Mouse (Mus musculus): ENCODE results near the gene Gja5. TPM values are rescaled to one million over a fixed set of nuclear protein-coding genes. Genes with fewer than 3 reads are reported as not detected.
"Not testable (repeated sequence)": the region's sequence is repeated elsewhere in the genome, so short reads cannot be mapped to it uniquely, and the experiment has no call there.

The Gja5 gene
- polyA plus RNA-seq, 1 experiment from 2014 or later: 3.1 TPM

DNA sequence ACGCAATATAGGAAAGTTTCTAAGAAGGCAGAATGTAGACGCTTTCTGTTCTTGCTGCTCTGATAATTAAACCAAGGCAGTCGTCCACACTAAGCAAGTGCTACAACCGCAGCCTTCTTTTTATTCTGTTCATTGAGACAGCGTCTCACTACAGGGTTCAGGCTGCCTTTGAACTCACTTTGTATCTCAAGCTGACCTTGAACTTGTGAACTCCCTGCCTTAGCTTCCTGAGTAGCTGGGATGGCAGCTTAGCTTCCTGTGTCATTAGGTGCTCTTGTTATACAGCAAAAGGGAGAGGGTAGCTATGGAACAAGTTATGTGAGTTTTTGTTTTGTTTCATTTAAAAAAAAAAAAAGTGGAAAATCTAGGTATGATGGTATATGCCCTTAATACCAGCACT is 177.7 kb downstream of the Gja5 start:
- H3K36me3 ChIP-seq (ENCODE audit: control insufficient read depth, insufficient read depth, low read length): no peaks in the 10 kb centered on the region
- no peak overlapping the region for H3K9ac ChIP-seq (ENCODE audit: low read length)
- H3K27ac ChIP-seq (ENCODE audit: low read depth, low read length): no peak overlapping the region
- no peak overlapping the region for H3K4me2 ChIP-seq
- ATAC-seq (ENCODE audit: low FRiP score) (no peak), DNase-seq (ENCODE audit: low spot score, missing footprints) (no peak)
- H3K4me3 ChIP-seq (ENCODE audit: low read depth, low read length): no peak overlapping the region
- 88% methylated on average over 5 of the region's 5 CpGs for WGBS
- 0 out of 2 replicates have a peak, but pooled peaks cover 2% of the 10 kb centered on the region for H3K4me1 ChIP-seq (ENCODE audit: control insufficient read depth, insufficient read depth, low read length)
- no peaks in the 10 kb centered on the region for H3K27me3 ChIP-seq (ENCODE audit: control insufficient read depth, insufficient read depth, low read length)
- no peaks in the 10 kb centered on the region for H3K9me3 ChIP-seq (ENCODE audit: control insufficient read depth, low read length)

DNA sequence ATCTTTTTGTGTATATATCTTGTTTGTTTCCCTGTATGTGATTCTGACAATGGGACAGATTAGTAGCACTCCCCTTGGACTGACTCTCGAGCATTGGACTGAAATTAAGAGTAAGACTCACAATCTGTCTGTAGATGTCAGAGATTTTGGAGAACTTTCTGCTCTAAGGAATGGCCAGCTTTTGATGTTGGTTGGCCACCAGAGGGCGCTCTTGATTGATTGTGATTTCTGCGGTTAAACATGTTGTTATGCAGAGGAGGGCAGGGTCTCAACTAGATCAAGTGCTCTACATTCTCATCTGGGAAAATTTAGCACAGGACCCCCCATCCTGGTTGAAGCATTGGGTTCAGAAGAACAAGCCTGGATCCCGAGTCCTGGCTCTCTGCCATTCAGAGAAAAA is 182.8 kb downstream of the Gja5 start:
- WGBS: 77% methylated on average over 4 of the region's 4 CpGs
- no peaks in the 10 kb centered on the region for H3K36me3 ChIP-seq (ENCODE audit: control insufficient read depth, insufficient read depth, low read length)
- DNase-seq (ENCODE audit: low spot score, missing footprints): peak; percentile 88

DNA sequence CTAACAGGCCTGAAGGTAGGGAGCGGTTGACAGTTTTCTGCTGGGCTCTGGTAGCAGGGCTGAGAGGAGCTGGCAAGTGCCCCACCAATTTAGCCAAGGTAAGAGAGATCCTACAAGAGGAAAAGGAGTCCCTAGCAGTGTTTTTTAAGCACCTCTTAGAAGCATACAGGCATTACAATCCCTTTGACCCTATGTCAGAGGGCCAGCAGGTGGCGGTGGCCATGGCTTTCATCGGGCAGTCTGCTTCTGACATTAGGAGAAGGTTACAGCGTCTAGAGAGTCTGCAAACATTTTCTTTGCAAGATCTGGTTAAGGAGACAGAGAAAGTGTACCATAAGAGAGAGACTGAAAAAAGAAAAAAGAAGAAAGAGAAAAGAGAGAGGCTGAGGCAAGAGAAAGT is 183.8 kb downstream of the Gja5 start:
- not testable (repeated sequence) for ATAC-seq (ENCODE audit: low FRiP score); H3K9ac ChIP-seq (ENCODE audit: low read length); H3K27me3 ChIP-seq (ENCODE audit: control insufficient read depth, insufficient read depth, low read length); H3K9me3 ChIP-seq (ENCODE audit: control insufficient read depth, low read length); H3K4me2 ChIP-seq; DNase-seq (ENCODE audit: low spot score, missing footprints); H3K27ac ChIP-seq (ENCODE audit: low read depth, low read length); H3K36me3 ChIP-seq (ENCODE audit: control insufficient read depth, insufficient read depth, low read length); H3K4me3 ChIP-seq (ENCODE audit: low read depth, low read length); H3K4me1 ChIP-seq (ENCODE audit: control insufficient read depth, insufficient read depth, low read length)
- 81% methylated on average over 4 of the region's 4 CpGs for WGBS

More for the DNA sequence above, 182.8 kb downstream of the Gja5 start:
- no peak for ATAC-seq (ENCODE audit: low FRiP score)
- no peaks in the 10 kb centered on the region for H3K27me3 ChIP-seq (ENCODE audit: control insufficient read depth, insufficient read depth, low read length)
- no peak overlapping the region for H3K9ac ChIP-seq (ENCODE audit: low read length)
- H3K4me3 ChIP-seq (ENCODE audit: low read depth, low read length): no peak overlapping the region
- no peaks in the 10 kb centered on the region for H3K9me3 ChIP-seq (ENCODE audit: control insufficient read depth, low read length)
- no peak overlapping the region for H3K27ac ChIP-seq (ENCODE audit: low read depth, low read length)
- 0 out of 2 replicates have a peak, but pooled peaks cover 2% of the 10 kb centered on the region for H3K4me1 ChIP-seq (ENCODE audit: control insufficient read depth, insufficient read depth, low read length)
- H3K4me2 ChIP-seq: no peak overlapping the region

DNA sequence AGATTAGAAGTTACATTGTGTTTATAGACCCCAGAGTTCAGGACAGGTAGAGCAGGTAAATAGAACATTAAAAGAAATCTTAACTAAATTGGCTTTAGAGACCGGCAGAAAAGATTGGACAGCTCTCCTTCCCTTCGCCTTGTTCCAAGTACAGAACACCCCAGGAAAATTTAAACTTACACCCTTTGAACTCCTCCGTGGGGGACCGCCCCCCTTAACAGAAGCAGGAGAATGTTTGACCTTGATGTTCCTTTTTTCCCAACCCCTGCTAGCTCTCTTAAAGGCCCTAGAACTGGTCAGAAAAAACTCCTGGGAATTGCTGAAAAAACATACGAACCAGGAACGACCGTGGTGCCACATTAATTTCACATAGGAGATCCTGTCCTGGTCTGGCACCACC is 187.5 kb downstream of the Gja5 start:
- H3K27ac ChIP-seq (ENCODE audit: low read depth, low read length); H3K4me2 ChIP-seq; DNase-seq (ENCODE audit: low spot score, missing footprints); H3K27me3 ChIP-seq (ENCODE audit: control insufficient read depth, insufficient read depth, low read length); H3K36me3 ChIP-seq (ENCODE audit: control insufficient read depth, insufficient read depth, low read length); H3K4me3 ChIP-seq (ENCODE audit: low read depth, low read length); H3K9ac ChIP-seq (ENCODE audit: low read length); ATAC-seq (ENCODE audit: low FRiP score); H3K9me3 ChIP-seq (ENCODE audit: control insufficient read depth, low read length); H3K4me1 ChIP-seq (ENCODE audit: control insufficient read depth, insufficient read depth, low read length): not testable (repeated sequence)
- 90% methylated on average over 7 of the region's 7 CpGs for WGBS

DNA sequence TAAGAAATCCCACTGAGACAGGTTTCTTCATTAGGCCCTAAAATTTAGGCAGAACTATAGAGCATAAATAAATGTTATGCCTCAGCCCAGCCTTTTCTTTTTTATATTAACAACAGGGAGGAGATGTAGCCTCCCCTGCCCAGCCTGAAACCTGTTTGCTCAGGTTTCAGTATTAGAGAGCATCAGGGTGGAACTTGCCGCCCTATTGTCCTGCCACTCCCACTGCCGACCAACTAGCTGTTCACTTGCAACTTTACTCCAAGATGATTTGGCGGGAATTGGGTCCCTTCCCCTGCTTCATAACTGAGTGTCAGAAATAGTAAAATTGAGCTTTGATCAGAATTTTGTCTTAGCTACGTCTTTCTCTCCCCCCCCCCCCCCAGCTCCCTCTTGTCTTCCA is 192.2 kb downstream of the Gja5 start:
- not testable (repeated sequence) for ATAC-seq (ENCODE audit: low FRiP score); H3K9ac ChIP-seq (ENCODE audit: low read length); H3K4me1 ChIP-seq (ENCODE audit: control insufficient read depth, insufficient read depth, low read length); H3K27me3 ChIP-seq (ENCODE audit: control insufficient read depth, insufficient read depth, low read length); H3K27ac ChIP-seq (ENCODE audit: low read depth, low read length); H3K36me3 ChIP-seq (ENCODE audit: control insufficient read depth, insufficient read depth, low read length); DNase-seq (ENCODE audit: low spot score, missing footprints); H3K4me2 ChIP-seq; H3K9me3 ChIP-seq (ENCODE audit: control insufficient read depth, low read length); H3K4me3 ChIP-seq (ENCODE audit: low read depth, low read length)
- WGBS: 84% methylated on average over 4 of the region's 4 CpGs

DNA sequence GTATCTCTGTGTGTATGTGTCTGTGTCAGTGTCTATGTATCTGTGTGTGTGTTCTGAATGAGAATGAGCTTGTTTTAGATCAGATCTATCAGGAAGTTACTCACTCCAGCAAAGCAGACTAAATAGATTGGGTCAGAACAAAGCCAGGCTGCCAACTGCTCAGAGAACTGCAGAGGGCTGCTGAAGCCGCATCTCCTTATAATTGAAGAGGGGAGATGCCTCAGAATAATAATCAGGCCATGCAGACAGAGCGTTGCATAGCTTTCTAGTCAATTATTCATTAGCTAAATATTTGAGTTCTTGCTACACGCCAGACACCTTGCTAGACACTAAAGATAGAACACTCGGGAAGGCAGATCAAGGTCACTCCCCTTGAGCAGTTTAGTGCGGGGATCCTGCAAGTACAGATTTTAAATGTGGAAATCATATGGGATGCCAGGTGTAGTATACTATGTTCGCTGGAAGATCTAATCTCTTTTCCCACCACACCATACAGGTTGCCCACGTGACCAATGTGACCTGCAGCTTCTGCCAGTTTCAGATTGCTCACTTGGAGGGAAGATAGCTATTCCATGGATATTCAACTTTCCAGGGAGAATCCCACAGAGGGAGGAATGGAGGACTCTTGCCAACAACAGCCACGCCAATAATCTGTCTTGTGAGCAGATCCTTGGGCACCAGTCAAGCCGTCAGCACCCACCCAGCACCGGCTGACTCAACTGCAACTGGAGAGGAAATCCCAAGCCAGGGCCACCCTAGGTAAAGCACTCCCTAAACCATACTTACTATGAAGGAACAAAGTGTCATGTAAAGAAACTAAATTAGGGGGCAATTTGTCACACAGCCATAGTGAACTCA is 196.5 kb downstream of the Gja5 start:
- Histone ChIP-seq H3K9me3 (ENCODE audit: control insufficient read depth, low read length) (no peaks in the 10 kb centered on the region; the same call in 1 of the 2 replicates), H3K27ac (ENCODE audit: low read depth, low read length) (no peak overlapping the region), H3K4me3 (ENCODE audit: low read depth, low read length) (no peak overlapping the region), H3K4me1 (ENCODE audit: control insufficient read depth, insufficient read depth, low read length) (no peaks in the 10 kb centered on the region), H3K36me3 (ENCODE audit: control insufficient read depth, insufficient read depth, low read length) (no peaks in the 10 kb centered on the region), H3K4me2 (no peak overlapping the region), H3K27me3 (ENCODE audit: control insufficient read depth, insufficient read depth, low read length) (no peaks in the 10 kb centered on the region), H3K9ac (ENCODE audit: low read length) (no peak overlapping the region)
- no peak for DNase-seq (ENCODE audit: low spot score, missing footprints)
- peak; percentile 33; the same call in 1 of the 2 replicates for ATAC-seq (ENCODE audit: low FRiP score)
- WGBS: 79% methylated on average over 10 of the region's 10 CpGs

DNA sequence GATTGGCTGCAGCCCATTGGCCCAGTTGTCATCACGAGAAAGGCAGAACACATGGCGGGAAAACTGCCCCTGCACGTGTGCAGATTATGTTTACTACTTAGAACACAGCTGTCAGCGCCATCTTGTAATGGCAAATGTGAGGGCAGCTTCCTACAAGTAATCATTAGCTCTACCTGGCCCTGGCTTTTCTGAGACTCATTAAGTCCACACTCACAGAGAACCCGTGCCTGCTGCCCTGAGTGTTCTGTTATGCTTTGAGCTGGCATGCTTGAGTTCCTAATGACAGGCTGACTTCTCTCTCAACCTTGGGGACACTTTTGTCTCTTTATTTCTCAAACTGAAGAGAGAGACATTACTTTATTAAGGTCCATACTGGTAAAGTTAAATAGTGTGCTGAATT is 199.5 kb downstream of the Gja5 start:
- not testable (repeated sequence) for DNase-seq (ENCODE audit: low spot score, missing footprints); ATAC-seq (ENCODE audit: low FRiP score); H3K4me1 ChIP-seq (ENCODE audit: control insufficient read depth, insufficient read depth, low read length); H3K4me3 ChIP-seq (ENCODE audit: low read depth, low read length); H3K27ac ChIP-seq (ENCODE audit: low read depth, low read length); H3K36me3 ChIP-seq (ENCODE audit: control insufficient read depth, insufficient read depth, low read length); H3K9me3 ChIP-seq (ENCODE audit: control insufficient read depth, low read length); H3K9ac ChIP-seq (ENCODE audit: low read length); H3K27me3 ChIP-seq (ENCODE audit: control insufficient read depth, insufficient read depth, low read length); H3K4me2 ChIP-seq
- WGBS: 94% methylated on average over 2 of the region's 5 CpGs

DNA sequence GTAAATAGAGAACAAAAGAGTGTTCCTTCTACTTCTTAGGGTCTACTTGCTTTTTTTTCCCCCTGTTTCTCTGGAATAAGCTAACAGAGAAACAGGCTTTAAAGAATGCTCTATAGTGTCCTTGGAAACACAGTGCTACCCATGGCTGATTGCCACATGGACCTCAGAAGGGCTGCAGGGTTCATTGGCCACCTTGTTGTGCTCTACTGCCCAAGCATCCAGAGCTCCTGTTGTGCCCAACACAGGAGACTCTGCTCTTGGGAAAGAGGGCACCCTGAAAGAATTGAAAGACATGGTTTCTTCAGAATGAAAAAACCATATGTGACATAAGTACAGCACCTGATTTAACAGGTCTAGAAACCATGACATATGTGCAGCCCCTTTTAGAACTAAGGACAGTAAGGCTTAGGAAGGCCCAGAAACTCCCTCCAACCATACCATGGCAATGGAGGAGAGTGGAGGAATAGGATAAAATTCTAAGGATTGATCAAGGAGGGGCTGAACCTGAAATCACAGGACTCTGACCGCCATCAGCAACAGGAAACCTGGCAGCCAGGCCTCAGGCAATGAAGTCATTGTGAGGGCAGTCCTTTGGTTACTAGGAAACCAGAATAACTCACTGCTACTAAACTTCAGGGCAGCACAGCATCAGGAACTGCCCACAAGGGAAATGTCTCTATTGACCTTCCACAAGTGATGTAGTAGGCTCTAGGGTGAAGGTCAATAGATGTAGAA is 200.4 kb downstream of the Gja5 start:
- ATAC-seq (ENCODE audit: low FRiP score): no peak
- Histone ChIP-seq H3K4me1 (ENCODE audit: control insufficient read depth, insufficient read depth, low read length) (no peaks in the 10 kb centered on the region), H3K9me3 (ENCODE audit: control insufficient read depth, low read length) (no peaks in the 10 kb centered on the region; the same call in 1 of the 2 replicates), H3K4me3 (ENCODE audit: low read depth, low read length) (no peak overlapping the region), H3K36me3 (ENCODE audit: control insufficient read depth, insufficient read depth, low read length) (no peaks in the 10 kb centered on the region), H3K27ac (ENCODE audit: low read depth, low read length) (no peak overlapping the region), H3K27me3 (ENCODE audit: control insufficient read depth, insufficient read depth, low read length) (no peaks in the 10 kb centered on the region), H3K4me2 (no peak overlapping the region), H3K9ac (ENCODE audit: low read length) (no peak overlapping the region)
- no peak for DNase-seq (ENCODE audit: low spot score, missing footprints)
- WGBS: 70% methylated on average over 1 of the region's 1 CpGs

DNA sequence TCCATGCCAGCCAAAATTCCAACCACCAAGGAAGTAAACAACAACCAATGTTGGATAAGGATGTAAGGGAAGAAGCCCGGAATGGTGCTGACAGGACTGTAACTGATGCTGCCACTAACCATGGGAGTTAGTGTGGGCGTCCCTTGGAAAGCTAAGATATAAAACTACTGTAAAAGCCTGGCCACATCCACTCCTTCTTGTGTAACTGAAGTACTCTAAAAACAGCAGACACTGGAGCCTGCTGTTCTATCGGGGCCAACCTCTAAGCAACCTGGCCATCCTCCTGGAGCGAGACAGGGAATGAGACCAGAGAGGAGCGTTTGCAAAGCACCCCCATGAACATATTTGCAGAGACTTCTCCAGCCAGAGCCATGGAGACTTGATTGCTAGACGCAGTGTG is 213.0 kb downstream of the Gja5 start:
- H3K4me1 ChIP-seq (ENCODE audit: control insufficient read depth, insufficient read depth, low read length): no peaks in the 10 kb centered on the region
- no peak overlapping the region for H3K27ac ChIP-seq (ENCODE audit: low read depth, low read length)
- no peaks in the 10 kb centered on the region for H3K36me3 ChIP-seq (ENCODE audit: control insufficient read depth, insufficient read depth, low read length)
- ATAC-seq (ENCODE audit: low FRiP score) (no peak), DNase-seq (ENCODE audit: low spot score, missing footprints) (no peak)
- WGBS: 92% methylated on average over 6 of the region's 6 CpGs
- H3K27me3 ChIP-seq (ENCODE audit: control insufficient read depth, insufficient read depth, low read length): no peaks in the 10 kb centered on the region
- H3K4me2 ChIP-seq: no peak overlapping the region
- no peak overlapping the region for H3K4me3 ChIP-seq (ENCODE audit: low read depth, low read length)
- H3K9me3 ChIP-seq (ENCODE audit: control insufficient read depth, low read length): no peaks in the 10 kb centered on the region; the same call in 1 of the 2 replicates
- no peak overlapping the region for H3K9ac ChIP-seq (ENCODE audit: low read length)

All from midbrain, embryonic 11.5 days (tissue).